Mouse (Mus musculus) myocyte (in vitro differentiated cells): ENCODE measurements around the gene Gm3854.

Source experiments
- CEBPB ChIP-seq: IDR thresholded peaks from 2 replicates; pipeline ENCODE4 v1.6.1; 2011; ENCODE audit warnings: mild to moderate bottlenecking, moderate library complexity; ENCODE audit not compliant: poor library complexity, insufficient read depth, severe bottlenecking
- E2F4 ChIP-seq: IDR thresholded peaks from one replicate; pipeline ENCODE4 v1.6.1; 2011; ENCODE audit warnings: mild to moderate bottlenecking, control low read depth, moderate library complexity; ENCODE audit not compliant: insufficient read depth
- MAX ChIP-seq: IDR thresholded peaks from one replicate; pipeline ENCODE4 v1.6.1; 2011; ENCODE audit warnings: low read depth, mild to moderate bottlenecking, control low read depth
- MYOD1 ChIP-seq, 3 experiments: IDR thresholded peaks; one replicate each; pipeline ENCODE4 v1.6.1; 2011; ENCODE audit warnings: control low read depth in 2 of 3, low read depth in 2 of 3, mild to moderate bottlenecking in 2 of 3, moderate library complexity in 1 of 3; ENCODE audit not compliant: insufficient read length in 2 of 3, control insufficient read depth in 1 of 3
- POLR2A ChIP-seq: IDR thresholded peaks from one replicate; pipeline ENCODE4 v1.6.1; 2011; ENCODE audit warnings: low read depth, mild to moderate bottlenecking, control low read depth, moderate library complexity; ENCODE audit not compliant: insufficient read length
- REST ChIP-seq: IDR thresholded peaks from one replicate; pipeline ENCODE4 v1.6.1; 2011; ENCODE audit warnings: mild to moderate bottlenecking, control low read depth, moderate library complexity; ENCODE audit not compliant: insufficient read depth, insufficient read length
- SRF ChIP-seq: IDR thresholded peaks from one replicate; pipeline ENCODE4 v1.6.1; 2011; ENCODE audit warnings: low read depth; ENCODE audit not compliant: control insufficient read depth, insufficient read length
- TCF12 ChIP-seq: IDR thresholded peaks from one replicate; pipeline ENCODE4 v1.6.1; 2011; ENCODE audit warnings: mild to moderate bottlenecking, control low read depth; ENCODE audit not compliant: poor library complexity, insufficient read depth, severe bottlenecking
- TCF3 ChIP-seq: IDR thresholded peaks from one replicate; pipeline ENCODE4 v1.6.1; 2011; ENCODE audit warnings: low read depth, control low read depth; ENCODE audit not compliant: insufficient read length
- USF1 ChIP-seq: IDR thresholded peaks from one replicate; pipeline ENCODE4 v1.6.1; 2011; ENCODE audit warnings: low read depth, mild to moderate bottlenecking, control low read depth, moderate library complexity

DNA sequence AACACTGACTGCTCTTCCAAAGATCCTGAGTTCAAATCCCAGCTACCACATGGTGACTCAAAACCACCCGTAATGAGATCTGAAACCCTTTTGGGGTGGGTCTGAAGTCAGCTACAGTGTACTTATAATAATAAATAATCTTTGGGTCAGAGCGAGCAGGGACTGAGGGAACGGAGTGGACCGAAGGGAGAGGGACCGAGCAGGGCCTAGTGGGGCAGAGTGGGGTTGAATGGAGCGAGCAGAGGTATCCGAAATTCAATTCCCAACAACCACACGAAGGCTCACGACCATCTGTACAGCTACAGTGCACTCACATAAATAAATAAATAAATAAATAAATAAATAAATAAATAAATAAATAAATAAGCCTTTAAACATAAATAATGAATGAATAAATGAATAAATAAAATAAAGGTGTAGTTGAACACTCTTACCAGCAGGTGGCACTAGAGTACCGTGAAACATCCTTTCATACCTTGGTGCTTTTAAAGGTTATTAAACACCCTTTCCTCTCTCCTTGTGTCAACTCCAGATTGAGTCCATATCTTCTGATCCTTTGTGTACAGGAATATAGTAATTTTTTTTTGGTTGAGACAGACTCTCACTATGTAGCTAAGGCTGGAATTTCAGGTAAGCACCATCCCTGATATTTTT lies 15.5 kb downstream of the Gm3854 start:
- no peak for TF ChIP-seq USF1
- TF ChIP-seq POLR2A = no peak
- TF ChIP-seq CEBPB = no peak
- no peak for TF ChIP-seq TCF12
- TF ChIP-seq REST = no peak
- TF ChIP-seq MAX = no peak
- TF ChIP-seq TCF3 = no peak
- TF ChIP-seq MYOD1 (IDR thresholded peaks at IDR 0.05; ENCODE audit: control insufficient read depth in 1 of 3, insufficient read length in 2 of 3, low read depth in 2 of 3) = no peak
- no peak for TF ChIP-seq E2F4
- no peak for TF ChIP-seq SRF
